Mouse (Mus musculus): ENCODE results near the gene Col17a1.
A peak's percentile ranks its signal among the peaks of the same experiment; 100 is the strongest.

Col17a1 gene

DNA sequence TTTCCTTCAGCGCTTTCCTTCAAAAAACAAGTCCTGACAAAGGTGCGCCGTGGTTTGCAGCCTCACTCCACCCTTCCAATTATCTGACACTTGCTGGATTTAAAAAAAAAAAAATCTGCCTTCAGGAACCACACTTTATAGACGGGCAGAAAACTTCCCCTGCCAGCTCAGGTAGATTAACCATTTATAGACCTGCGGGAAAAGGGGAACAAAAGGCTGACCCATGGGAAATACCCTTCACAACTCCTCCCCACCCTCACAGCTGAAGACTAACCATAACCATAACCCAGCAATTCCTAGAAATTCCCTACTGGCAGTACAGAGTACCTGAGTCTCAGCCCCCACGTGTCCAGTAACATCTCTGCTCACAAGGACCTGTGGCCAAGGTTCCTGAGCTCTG is at the start of gene Col17a1:
Col17a1 (minus strand) TSS at position 101 of the 400 bp plus-strand sequence.
- no peak for DNase-seq

DNA sequence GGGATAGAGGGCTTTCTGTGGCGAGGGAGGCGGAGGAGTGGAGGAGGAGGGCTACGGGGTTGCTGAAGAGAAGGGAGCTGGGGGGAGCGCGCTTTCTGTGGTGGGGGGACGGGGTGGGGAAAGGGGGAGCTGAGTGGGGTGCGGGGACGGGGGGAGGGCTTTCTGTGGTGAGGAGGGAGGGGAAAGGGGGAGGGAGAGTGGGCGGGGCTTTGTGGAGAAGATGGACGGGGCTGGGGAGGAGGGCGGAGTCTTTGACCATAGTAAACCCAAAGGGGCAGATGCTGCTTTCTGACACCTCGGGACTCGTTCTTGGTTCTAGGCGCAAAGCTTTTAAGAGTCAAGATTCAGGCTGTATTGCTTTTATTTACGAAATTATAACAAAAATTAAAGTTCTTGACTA is 40.0 kb upstream of the Col17a1 start:
- DNase-seq, result peak; percentile 73 to 75

DNA sequence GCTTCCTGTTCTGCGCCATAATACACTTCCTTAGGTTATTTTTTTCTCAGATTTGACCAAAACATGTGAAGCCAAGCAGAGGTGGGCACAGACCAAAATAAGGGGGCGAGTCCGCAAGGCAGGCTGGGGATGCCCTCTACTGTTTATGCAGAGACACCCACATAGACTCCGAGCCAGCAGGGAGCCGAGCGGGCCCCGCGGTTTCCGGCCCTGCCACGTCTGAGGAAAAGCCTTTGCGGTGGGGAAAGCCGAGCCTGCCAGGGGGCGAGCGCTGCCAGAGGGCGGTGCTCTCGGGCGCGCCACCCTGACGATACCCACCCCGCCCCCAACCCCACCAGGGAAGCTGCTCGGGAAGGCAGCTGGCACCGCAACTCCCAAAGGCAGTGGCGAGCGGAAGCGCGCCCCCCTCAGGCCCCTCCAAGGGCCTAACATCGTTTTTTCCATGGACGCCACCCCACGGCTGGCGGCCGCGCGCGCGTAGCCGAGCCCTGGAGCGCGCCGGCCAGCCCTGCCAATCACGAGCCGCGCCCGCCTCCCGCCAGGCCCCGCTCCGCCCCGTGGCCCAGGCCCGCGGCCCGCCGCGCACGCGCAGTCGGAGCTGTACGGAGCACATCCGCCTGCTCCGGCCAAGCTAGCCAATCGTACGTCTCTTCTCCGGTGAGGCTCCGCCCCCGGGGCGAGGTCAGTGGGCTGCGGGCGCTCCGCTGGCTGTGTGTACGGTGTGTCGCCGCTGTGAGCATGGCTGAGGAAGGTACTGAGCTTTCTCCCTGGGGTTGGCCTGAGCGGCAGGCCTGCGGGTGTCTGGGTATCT is 39.4 kb upstream of the Col17a1 start, which contains the start of gene Sfr1:
Sfr1 (plus strand) TSS at position 612 of the 811 bp plus-strand sequence.
- DNase-seq, result peak; percentile 99 to 100

DNA sequence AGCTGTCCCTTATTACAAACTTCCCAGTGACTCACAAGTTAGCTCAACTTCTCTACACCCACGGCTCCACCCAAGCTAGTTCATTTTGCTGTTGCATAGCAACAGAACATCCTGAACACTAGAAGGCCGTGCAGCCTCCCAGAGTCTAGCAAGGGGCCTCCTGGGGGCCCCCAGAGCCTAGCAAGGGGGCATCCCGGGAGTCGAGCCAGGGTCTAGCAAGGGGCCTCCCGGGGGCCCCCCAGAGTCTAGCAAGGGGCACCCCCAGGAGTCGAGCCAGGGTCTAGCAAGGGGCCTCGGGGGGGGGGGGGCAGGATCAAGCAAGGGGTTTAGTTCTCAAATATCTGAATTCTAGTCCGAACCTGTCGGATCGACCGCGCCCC is 38.8 kb upstream of the Col17a1 start:
- DNase-seq, result peak; percentile 32 to 55

DNA sequence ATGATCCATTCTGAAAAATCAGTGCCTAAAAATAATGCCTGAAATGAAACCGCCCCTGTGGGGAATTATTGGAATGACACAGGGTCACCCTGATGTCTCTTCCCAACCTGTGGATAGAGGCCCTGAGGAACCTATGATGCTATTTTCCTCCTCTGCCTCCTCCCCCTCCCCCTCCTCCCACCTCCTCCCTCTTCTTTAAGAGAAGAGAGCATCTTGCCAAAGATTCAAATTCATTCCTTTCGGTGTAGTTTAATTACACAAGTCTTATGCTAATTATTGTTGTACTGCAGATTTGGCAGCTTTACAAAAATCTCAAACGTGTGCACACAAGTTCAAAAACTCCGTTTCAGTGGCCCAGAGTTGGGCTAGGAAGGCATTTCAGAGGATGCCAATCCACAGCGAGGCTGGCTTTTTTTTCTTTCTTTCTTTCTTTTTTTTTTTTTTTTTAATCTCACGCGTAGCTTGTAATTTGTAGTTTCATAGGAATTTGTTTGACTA is 33.8 kb upstream of the Col17a1 start:
- no peak for DNase-seq

DNA sequence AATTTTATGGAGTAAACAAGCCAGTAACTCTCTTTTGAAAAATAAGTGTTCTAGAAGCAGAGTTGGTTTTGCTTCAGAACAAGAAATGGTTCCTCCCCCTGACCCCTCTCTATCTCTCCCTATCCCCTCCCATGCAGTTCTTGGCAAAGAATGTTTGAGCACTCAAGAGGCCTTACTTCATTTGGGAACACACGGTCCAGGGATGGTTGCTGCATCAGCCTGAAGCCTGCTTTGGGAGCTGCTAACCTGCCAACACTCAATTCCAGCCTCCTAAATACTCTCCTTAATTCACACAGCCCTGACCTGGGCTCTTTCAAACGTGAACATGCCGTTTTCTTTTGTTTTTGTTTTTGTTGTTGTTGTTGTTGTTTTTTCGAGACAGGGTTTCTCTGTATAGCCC is 33.0 kb upstream of the Col17a1 start:
- no peak for DNase-seq

DNA sequence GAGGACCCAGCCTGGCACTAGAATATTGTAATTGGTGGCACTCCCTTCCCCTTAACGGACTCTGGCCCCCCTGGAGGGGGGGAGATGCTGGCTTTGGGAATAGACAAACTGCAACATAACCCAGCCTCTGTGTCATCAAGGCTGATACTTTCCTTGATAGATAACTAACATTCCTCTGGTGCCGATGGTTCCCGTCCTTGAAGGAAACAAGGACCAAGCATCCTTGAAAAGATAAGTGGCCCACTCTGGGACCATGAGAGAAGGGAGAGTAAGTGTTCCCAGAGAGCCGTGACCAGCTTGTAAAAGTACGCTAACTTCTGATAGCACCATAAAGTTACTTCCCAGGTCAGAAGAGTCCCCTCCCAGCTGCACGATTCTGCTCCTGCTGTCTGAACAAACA is 30.6 kb upstream of the Col17a1 start:
- no peak for DNase-seq

DNA sequence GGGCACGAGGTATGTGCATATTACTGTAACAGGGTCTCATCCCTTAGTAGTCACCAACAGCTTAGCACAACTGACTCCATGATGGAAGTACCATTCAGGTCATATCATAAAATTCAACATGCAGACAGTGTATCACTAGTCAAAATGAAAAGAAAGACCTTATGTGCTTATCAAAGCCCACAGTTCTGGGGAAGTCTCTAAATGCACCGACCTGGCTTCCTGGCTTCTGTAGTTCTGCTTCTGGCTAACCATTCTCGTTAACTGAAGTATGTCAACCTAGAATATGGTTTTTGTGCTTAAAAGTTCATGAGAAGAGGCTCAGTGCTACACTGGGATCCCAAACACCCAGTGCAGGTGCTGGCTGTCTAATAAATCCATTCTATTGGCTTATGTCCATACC is 27.3 kb upstream of the Col17a1 start:
- no peak for DNase-seq

DNA sequence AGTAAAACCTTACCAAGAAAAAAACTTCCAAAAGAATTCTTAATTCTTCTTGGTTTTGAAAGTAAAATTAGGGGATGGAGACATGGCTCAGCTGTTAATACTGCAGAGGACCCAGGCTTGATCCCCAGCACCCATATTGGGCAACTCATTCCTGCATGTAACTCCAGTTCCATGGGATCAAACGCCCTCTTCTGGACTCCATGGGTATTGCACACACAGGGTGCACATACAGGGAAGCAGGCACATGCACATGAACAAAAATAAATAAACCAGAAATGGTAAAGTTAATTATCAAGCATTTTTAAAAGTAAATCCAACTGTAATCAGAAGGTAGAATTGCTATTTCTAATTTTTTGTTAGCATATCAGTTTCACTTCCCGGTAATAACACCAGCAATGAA is 24.2 kb upstream of the Col17a1 start:
- no peak for DNase-seq

DNA sequence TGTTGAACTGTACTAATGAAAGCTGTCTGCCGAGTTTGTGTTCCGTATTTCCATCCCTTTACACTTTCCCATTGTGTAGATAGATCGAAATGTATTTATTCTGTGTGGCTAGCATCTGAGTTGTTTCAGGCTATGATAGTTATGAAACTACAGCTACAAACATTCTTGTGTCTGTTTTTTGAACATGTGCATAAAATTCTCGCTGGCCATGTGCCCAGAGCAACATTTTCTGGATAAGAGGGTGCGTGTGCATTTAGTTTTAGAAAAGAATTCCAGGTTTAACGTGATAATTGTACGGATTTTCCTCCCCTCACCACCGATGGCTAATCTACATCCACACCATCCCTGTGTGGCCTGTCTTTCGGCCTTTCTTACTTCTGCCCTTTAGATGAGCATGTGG is 21.6 kb upstream of the Col17a1 start:
- no peak for DNase-seq

DNA sequence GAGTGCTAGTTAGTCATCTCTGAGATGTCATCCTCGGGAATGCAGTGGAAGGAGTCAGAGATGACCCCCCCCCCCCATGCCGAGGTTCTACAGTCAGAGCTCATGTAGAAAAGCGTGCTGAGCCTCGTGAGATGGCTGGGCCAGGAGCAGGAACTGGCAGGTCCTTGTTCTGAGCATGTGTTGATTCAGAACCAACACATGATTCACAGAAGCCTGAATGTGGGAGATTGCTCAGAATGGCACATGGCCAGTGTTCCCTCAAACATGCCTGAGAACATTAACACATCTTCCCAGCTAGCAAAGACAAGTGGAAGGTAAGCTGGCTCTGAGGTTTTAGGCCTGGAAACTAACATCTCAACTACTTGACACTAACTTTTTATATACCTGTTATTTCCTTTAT is 18.5 kb upstream of the Col17a1 start:
- no peak for DNase-seq

DNA sequence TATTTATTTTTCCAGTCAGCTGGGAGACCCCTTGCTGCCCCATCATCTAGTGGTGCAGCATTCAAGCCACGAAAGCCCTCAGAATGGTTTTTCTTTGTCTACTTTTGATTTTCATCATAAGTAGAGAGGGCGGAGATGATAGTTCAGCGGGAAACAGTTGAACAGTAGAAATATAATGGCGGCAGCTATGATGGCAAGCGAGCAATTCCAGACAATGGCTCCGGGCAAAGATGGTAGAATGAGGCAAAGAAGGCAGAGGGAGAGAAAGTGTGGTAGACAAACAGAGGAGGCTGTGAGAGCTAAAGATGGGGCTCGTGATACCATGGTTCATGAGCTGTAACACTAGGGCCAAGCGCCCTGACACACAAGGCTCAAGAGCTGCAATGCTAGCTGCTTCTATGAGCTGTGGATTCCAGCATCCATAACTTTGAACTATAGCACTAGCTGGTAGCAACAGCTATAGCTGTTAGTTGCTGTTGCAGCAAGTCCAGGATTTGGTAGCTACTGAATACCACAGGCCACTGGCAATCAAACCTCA is 13.9 kb upstream of the Col17a1 start:
- DNase-seq, result no peak

DNA sequence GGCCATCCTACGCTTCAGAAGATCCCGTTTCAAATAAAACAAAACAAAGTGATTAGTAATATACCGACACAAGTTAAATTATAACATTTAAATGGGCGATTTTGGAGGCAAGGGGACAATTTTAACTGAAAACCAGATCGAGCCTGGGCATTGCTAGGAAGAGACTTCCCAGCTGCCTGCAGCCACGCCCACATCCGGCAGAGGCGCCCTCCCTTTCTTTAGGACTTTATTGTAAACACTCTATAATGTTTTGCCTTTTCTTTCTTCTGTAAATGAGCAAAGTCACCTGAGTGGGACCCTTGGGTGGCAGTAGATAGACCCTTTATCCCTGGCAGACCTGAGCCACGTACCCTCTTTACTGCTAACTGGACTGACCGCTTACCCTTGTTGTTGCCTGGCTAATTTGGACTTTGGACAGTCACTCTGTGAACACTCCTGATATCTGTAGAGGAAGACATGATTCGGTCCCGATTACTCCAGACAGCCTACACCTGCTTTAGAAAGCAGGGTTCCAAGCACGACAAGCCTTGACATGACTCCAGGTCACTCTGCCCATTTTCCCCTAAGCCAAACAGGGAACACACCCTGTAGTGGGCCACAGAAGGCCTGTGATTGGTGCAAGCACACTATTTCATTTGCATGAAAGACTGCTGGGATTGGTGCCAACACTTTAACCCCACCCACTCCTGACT is 13.3 kb upstream of the Col17a1 start:
- no peak for DNase-seq

DNA sequence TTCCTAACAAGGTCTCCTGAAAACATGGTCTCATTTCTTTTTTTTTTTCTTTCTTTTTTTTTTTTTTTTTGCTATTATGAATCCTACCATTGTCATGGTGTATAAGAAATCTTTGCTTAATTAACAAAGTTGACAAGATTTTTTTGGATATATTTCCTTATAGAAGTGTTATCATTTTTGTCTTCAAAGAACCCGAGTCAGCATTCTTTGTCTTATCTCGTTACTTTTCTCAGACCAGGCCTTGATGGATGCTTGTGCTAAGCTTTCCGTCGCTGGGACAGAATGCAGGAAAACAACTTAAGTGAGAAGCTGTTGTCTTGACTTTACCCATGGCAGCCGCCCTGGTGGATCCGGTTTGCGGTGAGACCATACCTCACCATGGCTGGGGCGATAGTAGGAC is 8.6 kb upstream of the Col17a1 start:
- no peak for DNase-seq

DNA sequence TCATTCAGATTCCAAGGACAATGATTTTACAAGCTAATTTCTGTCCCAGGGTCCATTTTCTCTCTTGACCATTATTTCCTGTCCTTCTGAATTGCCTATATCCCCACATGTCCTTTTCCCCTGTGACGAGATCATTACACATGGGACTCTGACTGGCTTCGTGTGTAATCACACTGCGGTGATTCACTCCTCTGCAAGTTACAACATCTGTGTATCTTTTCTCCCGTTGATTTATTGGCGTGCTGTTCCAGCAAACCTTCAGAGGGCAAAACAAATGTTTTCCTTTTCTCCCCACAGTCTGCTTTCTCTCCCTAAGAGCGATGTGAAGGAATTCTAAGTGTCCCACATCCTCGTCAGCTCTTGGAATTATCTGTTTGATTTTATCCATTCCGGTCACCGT is 7.8 kb upstream of the Col17a1 start:
- no peak for DNase-seq

DNA sequence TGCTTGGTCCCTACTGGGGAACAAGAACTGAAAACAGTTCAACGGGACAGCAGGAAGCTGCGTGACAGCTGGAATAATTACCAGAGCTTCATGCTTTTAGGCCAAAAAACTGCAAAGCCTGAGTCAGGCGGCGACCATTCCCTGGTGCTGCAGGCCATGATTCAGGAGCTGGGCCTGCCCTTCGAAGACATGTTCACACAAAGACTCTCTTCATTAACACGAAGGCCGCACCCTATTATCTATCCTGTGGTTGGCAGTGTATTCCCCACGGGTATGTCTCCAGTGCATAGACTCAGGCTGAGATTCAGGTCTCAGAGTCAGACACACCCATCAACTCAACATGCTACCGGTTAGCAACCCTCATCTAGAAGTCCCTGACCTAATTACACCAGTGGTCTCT is 6.4 kb upstream of the Col17a1 start:
- no peak for DNase-seq

DNA sequence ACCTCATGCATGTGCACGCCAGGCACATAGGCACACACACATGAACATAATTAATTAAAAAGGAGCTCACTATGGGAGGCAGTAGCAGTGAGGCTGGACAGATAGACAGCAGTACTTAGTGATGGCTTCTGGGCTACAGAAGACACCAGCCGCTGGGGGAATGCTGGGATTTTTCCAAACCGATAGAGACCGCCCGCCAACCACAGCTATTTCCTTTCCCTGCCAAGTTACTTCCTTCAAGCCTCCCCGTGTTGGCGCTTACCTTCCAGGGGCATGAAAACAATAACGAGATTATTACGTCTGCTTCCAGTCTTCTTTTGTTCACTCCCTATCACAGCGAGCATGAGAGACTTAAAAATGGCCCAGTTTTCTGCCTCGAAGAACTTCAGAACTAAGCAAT is 5.2 kb upstream of the Col17a1 start:
- no peak for DNase-seq

DNA sequence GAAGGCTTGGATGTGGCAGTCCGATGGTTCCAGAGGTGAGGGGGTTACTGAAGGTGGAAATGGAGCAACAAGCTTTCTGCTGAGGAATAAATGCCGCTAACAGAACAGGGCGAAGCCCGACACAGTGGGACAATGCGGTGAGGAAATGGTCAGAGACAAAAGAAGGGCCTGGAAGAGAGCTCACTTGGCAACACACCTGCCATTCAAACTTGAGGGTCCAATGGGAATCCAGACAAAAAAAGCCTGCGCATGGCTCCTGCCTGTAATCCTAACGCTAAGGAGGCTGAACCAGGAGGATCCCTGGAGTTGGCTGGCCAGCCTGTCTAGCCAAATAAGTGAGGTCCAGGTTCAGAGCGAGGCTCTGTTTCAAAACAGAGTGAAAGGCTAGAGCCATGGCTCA is 4.5 kb upstream of the Col17a1 start:
- no peak for DNase-seq

DNA sequence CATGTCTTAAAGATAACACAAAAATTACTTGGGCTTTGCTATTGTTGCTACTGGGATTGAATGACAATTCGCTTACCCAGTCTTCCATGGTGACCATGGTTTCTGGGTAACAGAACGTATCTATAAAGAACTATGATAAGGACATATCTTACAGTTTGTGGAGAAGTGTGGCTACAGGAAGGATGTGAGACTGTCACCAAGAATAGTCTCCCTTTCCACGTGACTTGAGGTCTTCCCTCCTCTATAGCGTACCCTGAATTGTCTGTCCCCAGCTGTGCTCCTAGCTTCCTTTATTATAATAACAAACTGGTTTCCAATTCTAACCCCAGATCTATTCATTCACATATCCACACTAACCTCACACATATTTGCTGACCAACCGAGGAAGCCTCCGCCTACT is 3.8 kb upstream of the Col17a1 start:
- DNase-seq, result no peak

DNA sequence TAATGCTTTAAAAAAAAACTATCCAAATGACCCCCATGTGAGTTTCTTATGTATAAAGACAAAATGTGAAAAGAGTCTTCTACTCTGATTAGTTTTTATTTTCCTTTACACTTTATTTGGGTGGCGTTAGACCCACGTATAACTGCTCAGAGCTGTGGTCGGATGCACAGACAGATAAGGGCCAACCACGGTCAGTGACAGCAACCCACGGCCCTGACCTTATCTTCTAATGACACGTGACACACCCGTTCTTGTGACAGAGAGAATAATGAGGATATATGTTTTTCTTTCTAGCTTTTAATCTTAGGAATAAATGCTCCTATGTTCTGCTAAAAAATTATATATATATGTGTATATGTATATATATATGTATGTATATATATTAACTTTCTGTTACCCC is 2.3 kb downstream of the Col17a1 start:
- no peak for DNase-seq

DNA sequence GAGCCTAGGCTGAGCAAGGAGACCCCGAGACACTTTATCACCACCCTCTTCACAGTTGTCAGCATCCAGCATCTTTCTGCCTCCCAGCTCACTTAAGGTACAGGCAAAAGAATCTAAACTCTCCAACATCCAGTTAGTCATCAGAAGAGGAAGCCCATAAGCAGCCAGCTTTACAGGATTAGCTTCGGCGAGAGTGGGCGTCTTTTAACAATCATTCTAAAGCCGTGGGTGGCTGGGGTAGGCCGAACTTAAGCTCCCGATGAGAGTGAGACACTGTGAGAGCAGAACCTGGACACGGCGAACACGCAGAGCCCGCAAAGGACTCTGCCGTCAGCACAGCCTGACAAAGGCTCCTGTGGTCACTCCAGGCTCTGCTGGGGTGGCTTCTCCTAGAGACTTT is 13.2 kb downstream of the Col17a1 start:
- DNase-seq, result no peak

DNA sequence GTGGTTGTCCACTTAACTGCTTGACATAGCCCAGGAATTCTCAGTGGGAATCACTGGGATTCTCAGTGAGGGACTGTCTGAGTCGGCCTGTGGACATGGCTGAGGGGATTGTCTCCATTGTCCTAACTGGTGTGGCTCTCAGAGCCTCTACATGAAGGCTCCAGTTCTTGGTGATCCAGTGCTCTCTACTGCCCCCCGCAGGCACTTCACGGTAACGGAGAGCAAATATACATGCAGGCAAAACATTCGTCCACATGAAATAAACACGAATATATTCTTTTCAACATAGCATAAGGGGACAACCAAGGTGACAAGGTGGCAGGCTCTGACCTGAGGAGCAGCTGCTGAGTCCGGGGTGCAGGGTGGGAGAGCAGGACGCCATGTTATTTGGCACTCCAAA is 17.5 kb downstream of the Col17a1 start:
- DNase-seq, result peak; percentile 26 to 45

DNA sequence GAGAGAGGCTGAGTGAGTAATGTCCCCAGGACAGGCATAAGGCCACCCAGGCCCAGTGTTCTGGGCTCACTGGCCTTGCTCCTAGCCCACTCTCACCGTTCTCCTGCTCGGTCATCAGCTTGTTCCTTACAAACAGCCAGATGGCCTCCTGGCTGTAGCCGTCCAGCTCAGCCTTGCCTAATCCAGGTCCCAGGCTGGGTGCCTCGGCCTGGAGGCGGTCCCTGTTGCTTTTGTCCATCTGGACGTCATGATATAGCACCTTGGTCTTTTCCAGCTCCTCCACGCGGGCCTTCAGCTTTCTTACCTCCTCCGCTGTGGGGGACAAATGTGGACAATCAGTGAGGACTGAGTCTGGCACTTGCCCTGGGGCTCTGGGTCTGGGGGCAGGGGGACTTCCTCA is 23.5 kb downstream of the Col17a1 start:
- DNase-seq, result peak; percentile 60 to 71

DNA sequence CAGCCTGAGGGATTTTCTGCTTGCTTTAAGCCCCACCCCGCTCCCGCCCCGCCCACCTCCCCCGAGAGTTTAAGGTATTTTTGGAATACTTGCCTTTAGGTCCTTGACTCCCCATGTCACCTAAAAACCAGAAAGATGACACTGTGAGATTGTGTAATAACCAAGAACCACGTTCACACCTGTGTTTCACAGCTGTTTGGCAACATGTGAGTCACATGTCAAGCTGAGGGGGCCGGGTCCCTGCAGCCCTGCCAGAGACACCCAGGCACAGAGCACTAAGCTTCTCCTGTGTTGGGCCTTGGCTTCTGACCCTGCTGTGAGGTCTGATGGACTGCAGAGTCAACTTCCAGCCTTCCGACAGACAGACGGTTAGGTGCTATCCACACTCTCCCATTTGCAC is 24.3 kb downstream of the Col17a1 start:
- DNase-seq, result no peak

Data from cerebellum, adult 18-20 months (tissue).